Mouse (Mus musculus) heart, embryonic 11.5 days (tissue): ENCODE measurements at regions not wholly inside any gene's neighbourhood (a gene's known extent, or its start where the extent isn't known, plus 50 kb on each side); places are given as distances from the start of the nearest gene placed in this dataset.

Experiments used
- ATAC-seq: fragments of 200-750 bp; cut with Nextera tagmentation; replicated peaks from 2 replicates; pipeline ENCODE4 v1.8.0; 2017; ENCODE audit warnings: moderate library complexity; ENCODE audit not compliant: insufficient number of reproducible peaks, low FRiP score, low TSS enrichment
- H3K27ac ChIP-seq: fragments of 300-500 bp; sonication (generic); 2 replicates; pipeline ENCODE4 v1.5.1; 2014; ENCODE audit warnings: mild to moderate bottlenecking, low read depth, low read length
- H3K27me3 ChIP-seq: fragments of 300-500 bp; sonication (generic); 2 replicates; pipeline ENCODE4 v1.6.1; 2014; ENCODE audit warnings: mild to moderate bottlenecking, low read length, mixed read lengths; ENCODE audit not compliant: control insufficient read depth, insufficient read depth
- H3K36me3 ChIP-seq: fragments of 300-500 bp; sonication (generic); 2 replicates; pipeline ENCODE4 v1.6.1; 2014; ENCODE audit warnings: mild to moderate bottlenecking, low read length, moderate library complexity, mixed read lengths; ENCODE audit not compliant: control insufficient read depth, insufficient read depth
- H3K4me1 ChIP-seq: fragments of 300-500 bp; sonication (generic); 2 replicates; pipeline ENCODE4 v1.6.1; 2014; ENCODE audit warnings: low read length; ENCODE audit not compliant: control insufficient read depth, insufficient read depth
- H3K4me2 ChIP-seq: fragments of 300-500 bp; sonication (generic); 2 replicates; pipeline ENCODE4 v1.6.1; 2014; ENCODE audit warnings: mild to moderate bottlenecking, moderate library complexity
- H3K4me3 ChIP-seq: fragments of 300-500 bp; sonication (generic); 2 replicates; pipeline ENCODE4 v1.5.1; 2014; ENCODE audit warnings: low read depth, low read length
- H3K9ac ChIP-seq: fragments of 300-500 bp; sonication (generic); 2 replicates; pipeline ENCODE4 v1.6.1; 2014; ENCODE audit warnings: mild to moderate bottlenecking, low read depth, low read length, moderate library complexity
- H3K9me3 ChIP-seq: fragments of 300-500 bp; sonication (generic); replicated peaks from 2 replicates; pipeline ENCODE4 v1.6.1; 2016; ENCODE audit warnings: low read length; ENCODE audit not compliant: control insufficient read depth
- WGBS: fragments of 180-500 bp; shearing (Covaris S2); extraction: QIAGEN DNeasy Blood & Tissue Kit; methylation state at CpG from one replicate; pipeline ENCODE4 v1.1.7; 2014; ENCODE audit not compliant: insufficient replicate concordance; 5-methylcytosine and 5-hydroxymethylcytosine counted together

DNA sequence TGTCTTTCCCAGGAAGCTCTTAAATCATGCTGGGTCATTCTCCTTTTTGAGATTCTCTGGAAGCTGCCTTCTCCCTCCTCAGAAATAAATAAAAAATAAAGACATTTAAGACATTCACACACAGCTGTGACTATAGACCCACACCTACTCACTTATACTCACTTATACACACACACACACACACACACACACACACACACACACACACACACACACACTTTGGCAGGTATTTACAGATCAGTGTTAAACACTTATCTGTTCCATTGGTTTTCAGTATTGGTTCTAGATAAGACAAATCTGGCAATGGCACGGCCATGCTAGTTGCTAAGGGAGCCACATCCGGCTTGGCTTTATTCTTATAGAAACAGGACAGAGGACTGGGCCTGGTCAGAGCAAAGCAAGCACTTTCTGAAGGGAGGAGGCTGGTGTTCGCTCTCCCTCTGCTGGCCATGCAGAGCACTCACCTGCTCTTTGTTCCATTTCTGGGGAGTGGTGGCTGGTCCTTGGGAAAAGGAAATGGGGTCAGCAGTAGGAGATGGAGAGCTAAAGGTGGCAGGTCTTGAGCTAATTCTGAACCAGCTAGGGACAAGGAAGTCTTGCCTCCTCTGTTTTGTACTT lies 123.8 kb upstream of the C1qtnf7 start:
- no peak overlapping the region for H3K4me2 ChIP-seq
- no peaks in the 10 kb centered on the region for H3K36me3 ChIP-seq
- H3K4me1 ChIP-seq, result no peaks in the 10 kb centered on the region
- H3K27me3 ChIP-seq, result no peaks in the 10 kb centered on the region
- no peak overlapping the region for H3K9ac ChIP-seq
- no peaks in the 10 kb centered on the region for H3K9me3 ChIP-seq
- no peak overlapping the region for H3K4me3 ChIP-seq
- no peak overlapping the region for H3K27ac ChIP-seq
- WGBS, result 8% methylated on average over 3 of the region's 3 CpGs
- peak; percentile 61; the same call in 1 of the 2 replicates for ATAC-seq

DNA sequence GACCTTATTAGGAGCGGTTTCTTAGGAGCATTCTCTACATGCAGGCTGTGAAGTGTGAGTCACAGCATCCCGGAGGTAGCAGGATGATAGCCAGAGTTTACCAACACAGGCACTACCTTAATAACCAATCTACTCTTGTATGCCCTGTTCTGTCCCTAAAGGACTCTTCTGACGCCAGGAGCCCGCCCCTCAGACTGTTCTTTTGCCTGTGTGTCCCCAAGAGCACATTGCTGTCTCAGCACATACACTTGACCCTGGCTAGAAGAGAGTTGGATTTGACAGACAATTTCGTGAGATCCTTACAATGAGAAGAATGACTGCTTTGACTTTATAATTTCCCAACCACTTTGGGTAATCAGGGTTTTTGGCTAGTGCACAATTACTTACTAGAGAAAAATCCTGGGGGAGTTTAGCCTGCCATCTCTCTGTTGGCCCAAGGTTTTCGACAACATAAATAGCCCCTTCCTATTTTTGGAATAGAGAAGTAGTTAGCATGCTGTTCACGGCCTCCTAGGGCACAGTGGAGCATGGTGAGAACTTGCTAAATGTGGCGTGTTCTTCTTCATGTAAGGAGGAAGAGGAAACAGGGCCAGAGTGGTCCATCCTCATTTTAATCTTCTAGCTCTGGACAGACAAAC lies 122.3 kb upstream of the C1qtnf7 start:
- WGBS, result 59% methylated on average over 8 of the region's 8 CpGs
- Histone ChIP-seq H3K9ac (no peak overlapping the region), H3K4me2 (no peak overlapping the region), H3K27me3 (no peaks in the 10 kb centered on the region), H3K4me1 (no peaks in the 10 kb centered on the region), H3K4me3 (no peak overlapping the region), H3K27ac (no peak overlapping the region), H3K36me3 (no peaks in the 10 kb centered on the region), H3K9me3 (no peaks in the 10 kb centered on the region)
- ATAC-seq, result no peak

- Histone ChIP-seq H3K9ac (no peak overlapping the region), H3K4me1 (no peaks in the 10 kb centered on the region), H3K9me3 (no peaks in the 10 kb centered on the region), H3K4me3 (no peak overlapping the region), H3K4me2 (no peak overlapping the region), H3K27me3 (no peaks in the 10 kb centered on the region), H3K36me3 (no peaks in the 10 kb centered on the region), H3K27ac (no peak overlapping the region)
- 85% methylated on average over 2 of the region's 2 CpGs for WGBS
- no peak for ATAC-seq
These were observed 98.1 kb upstream of the C1qtnf7 start for GRCm38 (mm10) chr5:43417259-43417658.

DNA sequence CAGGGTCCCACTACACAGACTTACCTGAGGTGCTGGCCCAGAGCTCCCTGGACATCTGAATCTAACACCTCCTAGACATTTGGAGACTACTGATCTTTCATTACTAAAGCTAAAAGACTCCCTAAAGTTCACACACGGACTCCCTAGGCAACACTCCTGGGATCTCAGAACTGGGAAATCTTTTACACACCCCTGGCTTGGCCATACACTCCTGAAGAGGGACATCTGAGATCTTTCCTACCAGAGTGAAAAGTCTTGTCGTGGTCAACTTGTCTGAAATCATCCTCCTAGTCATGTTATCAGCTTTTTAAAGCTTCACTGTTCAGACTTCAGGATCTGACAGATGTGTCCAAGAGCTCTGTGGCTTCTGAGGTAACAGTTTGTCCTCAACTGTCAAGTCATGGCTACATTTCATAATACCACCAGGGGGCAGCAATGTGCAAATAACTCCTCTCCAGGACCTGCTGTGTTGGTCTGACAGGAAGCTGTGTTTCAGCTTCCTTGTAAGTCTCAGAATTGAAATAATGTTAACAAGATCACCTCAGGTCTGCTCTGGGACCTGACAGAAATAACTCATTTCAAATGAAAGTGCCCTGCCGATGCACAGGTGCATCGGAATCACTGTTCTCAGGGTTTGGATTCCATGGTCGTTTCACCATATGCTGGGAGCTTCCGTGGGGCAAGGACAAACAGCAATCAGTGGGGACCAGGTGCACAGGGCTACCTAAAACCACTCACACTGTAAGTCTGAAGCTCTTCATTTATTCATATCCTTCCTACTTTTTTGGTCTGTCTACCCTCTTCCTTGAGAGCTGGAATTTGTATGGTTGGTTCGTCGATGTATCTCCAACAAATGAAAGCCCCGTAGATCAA lies 92.3 kb upstream of the C1qtnf7 start:
- H3K27ac ChIP-seq, result no peak overlapping the region
- ATAC-seq, result no peak
- no peaks in the 10 kb centered on the region for H3K27me3 ChIP-seq
- H3K4me2 ChIP-seq, result no peak overlapping the region
- 72% methylated on average over 9 of the region's 9 CpGs for WGBS
- no peaks in the 10 kb centered on the region for H3K4me1 ChIP-seq
- no peak overlapping the region for H3K4me3 ChIP-seq
- H3K36me3 ChIP-seq, result no peaks in the 10 kb centered on the region
- no peak overlapping the region for H3K9ac ChIP-seq
- no peaks in the 10 kb centered on the region for H3K9me3 ChIP-seq

DNA sequence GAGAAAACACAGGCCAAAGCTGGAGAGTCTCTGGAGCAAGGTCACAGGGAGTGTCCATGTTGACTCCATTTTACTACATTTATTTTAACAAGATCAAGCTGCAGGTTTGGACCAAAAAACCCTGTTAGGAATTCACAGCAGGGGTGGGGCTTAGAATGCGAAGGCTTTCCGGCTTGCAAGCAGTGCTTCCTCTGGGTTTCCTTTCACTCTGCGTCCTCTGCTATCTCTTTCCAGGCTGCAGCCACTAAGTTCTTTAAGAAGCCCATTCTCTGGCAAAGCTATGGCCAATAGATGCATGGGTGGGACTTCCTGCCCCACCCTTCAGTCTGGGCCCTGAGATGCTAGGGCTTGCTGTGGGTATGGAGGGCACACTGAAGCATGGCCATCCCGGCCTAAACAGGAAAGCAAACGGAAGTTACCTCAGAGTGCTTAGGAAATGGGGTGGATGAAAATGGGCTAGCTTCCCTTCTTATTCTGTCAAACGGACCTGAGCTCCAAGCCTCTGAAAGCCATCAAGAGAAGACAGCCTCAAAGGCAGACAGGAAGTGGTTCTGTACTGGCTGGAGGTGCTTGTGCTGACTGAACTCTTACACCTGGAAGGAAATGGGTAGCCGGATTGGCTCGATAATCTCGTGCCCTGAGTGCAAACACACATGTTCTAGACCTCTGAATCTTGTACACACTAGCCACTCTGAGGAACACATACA lies 90.6 kb upstream of the C1qtnf7 start:
- Histone ChIP-seq H3K4me1 (no peaks in the 10 kb centered on the region), H3K27ac (no peak overlapping the region), H3K36me3 (no peaks in the 10 kb centered on the region), H3K9ac (no peak overlapping the region), H3K4me3 (no peak overlapping the region), H3K27me3 (no peaks in the 10 kb centered on the region), H3K9me3 (no peaks in the 10 kb centered on the region), H3K4me2 (no peak overlapping the region)
- no peak for ATAC-seq
- 62% methylated on average over 9 of the region's 9 CpGs for WGBS

DNA sequence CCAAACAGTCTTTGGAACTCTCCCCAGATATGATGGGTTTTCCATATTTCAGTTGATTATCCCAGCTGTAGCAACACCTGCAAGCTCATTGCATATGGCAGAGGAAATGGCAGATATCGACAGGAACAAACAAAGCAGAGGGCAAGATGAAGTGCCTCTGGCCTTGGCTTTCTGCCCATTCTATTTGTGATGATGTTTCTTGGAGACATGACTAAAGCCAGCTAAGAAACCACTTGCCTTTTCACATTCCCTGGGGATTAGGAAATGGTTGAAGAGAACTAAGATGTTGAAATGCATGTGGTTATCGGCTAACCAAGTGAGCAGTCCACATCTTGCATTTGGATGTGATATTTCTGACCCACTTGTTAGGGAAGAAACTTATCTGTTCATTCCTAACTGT lies 82.0 kb upstream of the C1qtnf7 start:
- Histone ChIP-seq H3K36me3 (no peaks in the 10 kb centered on the region), H3K4me1 (no peaks in the 10 kb centered on the region), H3K27me3 (no peaks in the 10 kb centered on the region), H3K9me3 (no peaks in the 10 kb centered on the region), H3K4me3 (no peak overlapping the region), H3K27ac (no peak overlapping the region), H3K9ac (no peak overlapping the region), H3K4me2 (no peak overlapping the region)
- ATAC-seq, result no peak
- 73% methylated on average over 2 of the region's 2 CpGs for whole genome bisulfite sequencing

DNA sequence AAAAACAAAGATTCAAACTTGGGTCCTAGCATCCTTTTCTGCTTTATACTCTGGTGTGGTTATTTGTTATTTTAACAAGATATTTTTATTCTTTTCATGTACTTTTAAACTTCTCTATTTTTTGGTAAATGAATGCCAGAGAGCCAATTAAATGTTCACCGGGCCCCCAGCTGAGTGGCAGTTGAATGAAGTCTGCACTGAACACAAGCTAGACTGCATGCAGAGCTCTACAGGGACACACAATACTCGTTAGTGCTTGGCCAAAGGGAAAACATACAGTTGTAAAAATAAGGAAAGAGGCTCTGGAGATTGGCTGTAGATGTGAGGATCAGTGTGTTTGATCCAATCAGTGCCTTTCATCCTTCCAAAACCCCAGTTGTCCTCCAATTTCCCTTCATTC lies 76.1 kb upstream of the C1qtnf7 start:
- Histone ChIP-seq H3K27ac (no peak overlapping the region), H3K4me3 (no peak overlapping the region), H3K9ac (no peak overlapping the region), H3K9me3 (no peaks in the 10 kb centered on the region), H3K4me1 (no peaks in the 10 kb centered on the region), H3K27me3 (no peaks in the 10 kb centered on the region), H3K4me2 (no peak overlapping the region), H3K36me3 (no peaks in the 10 kb centered on the region)
- WGBS, result 66% methylated on average over 2 of the region's 2 CpGs
- ATAC-seq, result no peak

- Histone ChIP-seq H3K9ac (no peak overlapping the region), H3K9me3 (no peaks in the 10 kb centered on the region), H3K4me1 (no peaks in the 10 kb centered on the region), H3K4me2 (no peak overlapping the region), H3K27ac (no peak overlapping the region), H3K36me3 (no peaks in the 10 kb centered on the region), H3K27me3 (no peaks in the 10 kb centered on the region), H3K4me3 (no peak overlapping the region)
- WGBS, result 55% methylated on average over 3 of the region's 3 CpGs
- ATAC-seq, result no peak
These were observed 74.0 kb upstream of the C1qtnf7 start for GRCm38 (mm10) chr5:43441306-43441705.
